In the genomic region with DNA sequence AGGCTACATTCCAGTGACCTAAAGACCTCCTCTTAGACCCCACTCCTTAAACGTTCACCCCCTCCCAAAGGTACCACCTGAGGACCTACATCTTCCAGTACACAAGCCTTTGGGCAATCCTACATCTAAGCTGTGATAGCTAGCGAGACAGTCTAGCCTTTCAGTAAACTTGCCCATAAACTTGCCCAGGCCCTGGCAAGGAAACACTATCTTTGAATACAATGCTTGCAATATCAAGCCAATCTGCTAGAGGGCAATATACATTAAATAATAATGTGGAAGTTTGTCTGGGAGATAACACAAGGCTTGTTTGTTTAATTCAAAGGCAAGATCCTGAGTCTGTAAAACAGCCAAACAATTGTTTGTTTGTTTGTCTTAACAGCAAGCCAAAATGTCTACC, we compare ENCODE assay signal across 12 mouse cellular contexts.
DNase-seq lines count a peak whose midpoint lies in the region; ATAC-seq lines count a peak whose summit lies in the region.
"Had no signal": no experiment of that assay in that cellular context is flagged by ENCODE, and none has a peak within 500 bp of the region (broad histone marks: within the 10 kb centered on the region; RNA-seq: fewer than 3 reads in every experiment).

No protein-coding gene starts in this region.

- peak; percentile 58 for DNase-seq in embryonic facial prominence, embryonic 11.5 days (ENCODE audit: low spot score)
- DNase-seq in embryonic facial prominence, embryonic 10.5 days (ENCODE audit: low spot score), result no peak
- no peak for DNase-seq in kidney, adult 11 months
- peak; percentile 7 for DNase-seq in A20 (ENCODE audit: low read depth, low spot score)
- DNase-seq in embryo, embryonic 10.5 days (ENCODE audit: low spot score), result peak; percentile 58
- DNase-seq in ovary, postnatal 14 days (ENCODE audit: low spot score), result no peak
- no peak for DNase-seq in adrenal gland, adult 8-10 months
- DNase-seq: adrenal gland, postnatal 10 days; right cerebral cortex, adult 18-20 months had no signal

- no peaks in the 10 kb centered on the region for H3K4me1 ChIP-seq in embryonic facial prominence, embryonic 11.5 days (ENCODE audit: control insufficient read depth, insufficient read depth, low read length)
- no peaks in the 10 kb centered on the region for H3K4me1 ChIP-seq in embryonic facial prominence, embryonic 10.5 days
- 0 out of 2 replicates have a peak, but pooled peaks cover 4% of the 10 kb centered on the region for H3K4me1 ChIP-seq in kidney, embryonic 15.5 days
- H3K4me1 ChIP-seq: heart, embryonic 10.5 days; limb, embryonic 13.5 days had no signal

- H3K9me3 ChIP-seq in embryonic facial prominence, embryonic 11.5 days (replicated peaks; ENCODE audit: control insufficient read depth, low read length), result no peaks in the 10 kb centered on the region
- no peaks in the 10 kb centered on the region for H3K9me3 ChIP-seq in embryonic facial prominence, embryonic 10.5 days
- H3K9me3 ChIP-seq in kidney, embryonic 15.5 days (replicated peaks), result no peaks in the 10 kb centered on the region
- H3K9me3 ChIP-seq: heart, embryonic 10.5 days; limb, embryonic 13.5 days had no signal

- ATAC-seq in embryonic facial prominence, embryonic 11.5 days (replicated peaks; ENCODE audit: insufficient number of reproducible peaks, low FRiP score, low TSS enrichment, low read depth), result no peak
- ATAC-seq in kidney, embryonic 15.5 days (replicated peaks; ENCODE audit: low FRiP score), result 0 out of 2 replicates have a peak, but pooled peaks have one; percentile 25

- no peak overlapping the region for H3K4me2 ChIP-seq in embryonic facial prominence, embryonic 11.5 days (ENCODE audit: low read depth, low read length)
- H3K4me2 ChIP-seq in kidney, embryonic 15.5 days, result no peak overlapping the region
- H3K4me2 ChIP-seq: limb, embryonic 13.5 days had no signal

- H3K27me3 ChIP-seq in embryonic facial prominence, embryonic 11.5 days (ENCODE audit: control insufficient read depth, insufficient read depth, low read length), result no peaks in the 10 kb centered on the region
- H3K27me3 ChIP-seq in embryonic facial prominence, embryonic 10.5 days (replicated peaks; ENCODE audit: low read depth, poor library complexity, severe bottlenecking), result no peaks in the 10 kb centered on the region
- H3K27me3 ChIP-seq in kidney, embryonic 15.5 days, result no peaks in the 10 kb centered on the region
- H3K27me3 ChIP-seq: limb, embryonic 13.5 days had no signal

- no peak overlapping the region for H3K9ac ChIP-seq in embryonic facial prominence, embryonic 11.5 days (replicated peaks; ENCODE audit: low read length)
- H3K9ac ChIP-seq in kidney, embryonic 15.5 days, result no peak overlapping the region
- H3K9ac ChIP-seq: limb, embryonic 13.5 days had no signal

- H3K36me3 ChIP-seq in embryonic facial prominence, embryonic 11.5 days (replicated peaks; ENCODE audit: control insufficient read depth, insufficient read depth, low read depth, low read length), result no peaks in the 10 kb centered on the region
- H3K36me3 ChIP-seq in embryonic facial prominence, embryonic 10.5 days (replicated peaks), result no peaks in the 10 kb centered on the region
- H3K36me3 ChIP-seq in kidney, embryonic 15.5 days, result no peaks in the 10 kb centered on the region
- H3K36me3 ChIP-seq: heart, embryonic 10.5 days; limb, embryonic 13.5 days had no signal

- no peak overlapping the region for H3K4me3 ChIP-seq in embryonic facial prominence, embryonic 11.5 days (ENCODE audit: low read depth, low read length)
- H3K4me3 ChIP-seq in embryonic facial prominence, embryonic 10.5 days, result no peak overlapping the region
- H3K4me3 ChIP-seq in kidney, embryonic 15.5 days (replicated peaks), result no peak overlapping the region
- H3K4me3 ChIP-seq: heart, embryonic 10.5 days; limb, embryonic 13.5 days had no signal

- no peak overlapping the region for H3K27ac ChIP-seq in embryonic facial prominence, embryonic 11.5 days (replicated peaks; ENCODE audit: low read depth, low read length)
- no peak overlapping the region for H3K27ac ChIP-seq in embryonic facial prominence, embryonic 10.5 days (replicated peaks)
- H3K27ac ChIP-seq in kidney, embryonic 15.5 days, result no peak overlapping the region
- H3K27ac ChIP-seq: heart, embryonic 10.5 days; limb, embryonic 13.5 days had no signal

- 51% methylated on average over 2 of the region's 2 CpGs for WGBS in embryonic facial prominence, embryonic 11.5 days
- WGBS in embryonic facial prominence, embryonic 10.5 days, result 60% methylated on average over 2 of the region's 2 CpGs
- 40% methylated on average over 2 of the region's 2 CpGs for WGBS in kidney, embryonic 15.5 days

Comparison
In these comparisons a context has a peak if more than half of its experiments do, and no peak if none do; other contexts are left out.
1. DNase-seq: peak in embryonic facial prominence, embryonic 11.5 days (single experiment), A20 (single experiment) and embryo, embryonic 10.5 days (single experiment); none in embryonic facial prominence, embryonic 10.5 days (single experiment), kidney, adult 11 months (single experiment), ovary, postnatal 14 days (single experiment) and adrenal gland, adult 8-10 months (single experiment).